20 mouse cellular contexts compared by ENCODE assay signal in the genomic region with DNA sequence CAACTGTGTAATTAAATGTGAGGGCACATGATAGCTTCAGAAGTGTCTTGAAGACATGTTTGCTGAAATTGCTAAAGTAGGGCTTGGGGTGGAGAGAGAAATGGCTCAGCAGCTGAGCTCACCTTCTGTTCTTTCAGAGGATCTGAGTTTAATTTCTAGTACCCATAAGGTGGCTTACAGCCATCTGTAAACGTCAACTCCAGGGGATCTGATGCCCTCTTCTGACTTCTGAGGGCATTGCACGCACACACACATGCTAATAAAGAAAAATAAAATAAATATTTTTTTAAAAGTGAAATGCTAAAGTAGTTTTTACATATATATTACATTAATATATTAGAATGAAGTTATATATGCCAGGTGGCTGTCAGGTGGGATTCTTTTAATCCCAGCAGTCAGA. TPM values are rescaled to one million over a fixed set of nuclear protein-coding genes. Genes with fewer than 3 reads are reported as not detected.
A peak's percentile ranks its signal among the peaks of the same experiment; 100 is the strongest.
DNase-seq lines count a peak whose midpoint lies in the region; ATAC-seq and TF ChIP-seq lines count a peak whose summit lies in the region.
"Had no signal": no experiment of that assay in that cellular context is flagged by ENCODE, and none has a peak within 500 bp of the region (broad histone marks: within the 10 kb centered on the region; RNA-seq: fewer than 3 reads in every experiment).

No protein-coding gene starts in this region.

- no peaks in the 10 kb centered on the region for H3K79me2 ChIP-seq in heart, adult 2 months (replicated peaks; ENCODE audit: control insufficient read depth, insufficient read depth, low read length)

- no peak for DNase-seq in heart, adult 2 months
- DNase-seq in heart, postnatal 14 days = no peak
- no peak for DNase-seq in liver, postnatal 0 days
- DNase-seq in liver, embryonic 11.5 days (ENCODE audit: low spot score) = no peak
- no peak for DNase-seq in frontal cortex, adult 2 months (ENCODE audit: extremely low spot score in 1 of 2, low spot score in 1 of 2)
- DNase-seq: adrenal gland, adult 2 months; cerebellum, postnatal 10 days; heart, adult 11 months; kidney, adult 8-10 months; lung, adult 2 months; thymus, postnatal 14 days had no signal

- TF ChIP-seq POLR2A in heart, adult 2 months (IDR thresholded peaks at IDR 0.05; ENCODE audit: insufficient read depth, low read depth, low read length) = no peak

- H3K4me3 ChIP-seq in heart, adult 2 months = no peak overlapping the region
- H3K4me3 ChIP-seq in liver, postnatal 0 days (ENCODE audit: low read depth, low read length) = no peak overlapping the region
- no peak overlapping the region for H3K4me3 ChIP-seq in liver, embryonic 11.5 days (ENCODE audit: low read depth, low read length)
- H3K4me3 ChIP-seq in E14TG2a.4 (replicated peaks; ENCODE audit: low read length) = no peak overlapping the region
- H3K4me3 ChIP-seq in intestine, postnatal 0 days (ENCODE audit: low read depth, low read length) = no peak overlapping the region
- H3K4me3 ChIP-seq: embryonic facial prominence, embryonic 12.5 days; hindbrain, embryonic 12.5 days; megakaryocyte, embryonic 14.5 days; neural tube, embryonic 15.5 days; stomach, embryonic 15.5 days had no signal

- no peaks in the 10 kb centered on the region for H3K9me3 ChIP-seq in liver, postnatal 0 days (ENCODE audit: low read length)
- H3K9me3 ChIP-seq in liver, embryonic 11.5 days (ENCODE audit: control insufficient read depth, low read length) = no peaks in the 10 kb centered on the region
- H3K9me3 ChIP-seq in E14TG2a.4 (ENCODE audit: low read length) = no peaks in the 10 kb centered on the region
- no peaks in the 10 kb centered on the region for H3K9me3 ChIP-seq in intestine, postnatal 0 days (ENCODE audit: control insufficient read depth)
- H3K9me3 ChIP-seq: embryonic facial prominence, embryonic 12.5 days; hindbrain, embryonic 12.5 days; megakaryocyte, embryonic 14.5 days; neural tube, embryonic 15.5 days; stomach, embryonic 15.5 days had no signal

- no peak overlapping the region for H3K9ac ChIP-seq in heart, adult 2 months (ENCODE audit: low read depth, low read length)
- H3K9ac ChIP-seq in liver, postnatal 0 days (replicated peaks) = no peak overlapping the region
- no peak overlapping the region for H3K9ac ChIP-seq in liver, embryonic 11.5 days (ENCODE audit: low read depth, low read length)
- H3K9ac ChIP-seq in intestine, postnatal 0 days (ENCODE audit: low read depth, low read length) = no peak overlapping the region
- H3K9ac ChIP-seq: embryonic facial prominence, embryonic 12.5 days; hindbrain, embryonic 12.5 days; neural tube, embryonic 15.5 days; stomach, embryonic 15.5 days had no signal

- no peak for TF ChIP-seq EP300 in heart, adult 2 months (IDR thresholded peaks at IDR 0.05; ENCODE audit: insufficient read depth, low read depth, low read length)
- no peak for TF ChIP-seq EP300 in liver, postnatal 0 days (IDR thresholded peaks at IDR 0.05; ENCODE audit: low read depth)

- peak; percentile 50 for TF ChIP-seq CTCF in heart, adult 2 months (IDR thresholded peaks at IDR 0.05)
- TF ChIP-seq CTCF in liver, postnatal 0 days (IDR thresholded peaks at IDR 0.05; ENCODE audit: low read depth) = peak; percentile 40
- TF ChIP-seq CTCF in E14TG2a.4 (conservative IDR thresholded peaks at IDR 0.05; ENCODE audit: low read length) = peak; percentile 51
- TF ChIP-seq CTCF in intestine, postnatal 0 days (IDR thresholded peaks at IDR 0.05; ENCODE audit: low read depth) = peak; percentile 59

- H3K27me3 ChIP-seq in heart, adult 2 months (ENCODE audit: control insufficient read depth, insufficient read depth, low read length) = peaks cover 8% of the 10 kb centered on the region
- peaks cover 18% of the 10 kb centered on the region for H3K27me3 ChIP-seq in liver, postnatal 0 days (ENCODE audit: insufficient read depth, low read length)
- H3K27me3 ChIP-seq in liver, embryonic 11.5 days (replicated peaks; ENCODE audit: control insufficient read depth, insufficient read depth, low read length) = peaks cover 27% of the 10 kb centered on the region
- H3K27me3 ChIP-seq in E14TG2a.4 (ENCODE audit: insufficient read depth, low read length) = peaks cover 25% of the 10 kb centered on the region
- peaks cover 13% of the 10 kb centered on the region for H3K27me3 ChIP-seq in intestine, postnatal 0 days (replicated peaks; ENCODE audit: control insufficient read depth, insufficient read depth, low read length)
- H3K27me3 ChIP-seq: neural tube, embryonic 15.5 days had no signal

- H3K4me1 ChIP-seq in heart, adult 2 months (ENCODE audit: control insufficient read depth, insufficient read depth, low read length) = no peaks in the 10 kb centered on the region
- no peaks in the 10 kb centered on the region for H3K4me1 ChIP-seq in liver, postnatal 0 days (ENCODE audit: insufficient read depth)
- 0 out of 2 replicates have a peak, but pooled peaks cover 3% of the 10 kb centered on the region for H3K4me1 ChIP-seq in liver, embryonic 11.5 days (replicated peaks; ENCODE audit: control insufficient read depth, insufficient read depth, low read length)
- H3K4me1 ChIP-seq in E14TG2a.4 (replicated peaks; ENCODE audit: low read depth, low read length) = peaks cover 12% of the 10 kb centered on the region
- no peaks in the 10 kb centered on the region for H3K4me1 ChIP-seq in intestine, postnatal 0 days (replicated peaks; ENCODE audit: control insufficient read depth, insufficient read depth, low read length)

- no peaks in the 10 kb centered on the region for H3K36me3 ChIP-seq in heart, adult 2 months (ENCODE audit: control insufficient read depth, insufficient read depth, low read length)
- no peaks in the 10 kb centered on the region for H3K36me3 ChIP-seq in liver, postnatal 0 days (replicated peaks; ENCODE audit: insufficient read depth, low read length)
- H3K36me3 ChIP-seq in liver, embryonic 11.5 days (ENCODE audit: control insufficient read depth, insufficient read depth, low read length) = no peaks in the 10 kb centered on the region
- H3K36me3 ChIP-seq in E14TG2a.4 (ENCODE audit: insufficient read depth, low read length) = no peaks in the 10 kb centered on the region
- H3K36me3 ChIP-seq in intestine, postnatal 0 days (ENCODE audit: control insufficient read depth, insufficient read depth) = no peaks in the 10 kb centered on the region
- H3K36me3 ChIP-seq: embryonic facial prominence, embryonic 12.5 days; hindbrain, embryonic 12.5 days; neural tube, embryonic 15.5 days; stomach, embryonic 15.5 days had no signal

- intact Hi-C loops in heart, adult 2 months (cut with DNase I) = no loop called here
- intact Hi-C loops in heart, postnatal 14 days (cut with DNase I) = no loop called here

- H3K4me2 ChIP-seq in liver, postnatal 0 days (ENCODE audit: low read depth, low read length) = no peak overlapping the region
- no peak overlapping the region for H3K4me2 ChIP-seq in liver, embryonic 11.5 days
- no peak overlapping the region for H3K4me2 ChIP-seq in intestine, postnatal 0 days (replicated peaks; ENCODE audit: low read depth)
- H3K4me2 ChIP-seq: embryonic facial prominence, embryonic 12.5 days; hindbrain, embryonic 12.5 days; neural tube, embryonic 15.5 days; stomach, embryonic 15.5 days had no signal

- no peak overlapping the region for H3K27ac ChIP-seq in heart, adult 2 months
- H3K27ac ChIP-seq in liver, postnatal 0 days (ENCODE audit: low read depth) = no peak overlapping the region
- H3K27ac ChIP-seq in liver, embryonic 11.5 days (ENCODE audit: low read depth, low read length) = no peak overlapping the region
- H3K27ac ChIP-seq in intestine, postnatal 0 days (ENCODE audit: low read depth, low read length) = no peak overlapping the region
- H3K27ac ChIP-seq: embryonic facial prominence, embryonic 12.5 days; hindbrain, embryonic 12.5 days; neural tube, embryonic 15.5 days; stomach, embryonic 15.5 days had no signal

- no peak for ATAC-seq in liver, postnatal 0 days
- no peak for ATAC-seq in liver, embryonic 11.5 days (replicated peaks; ENCODE audit: low FRiP score)
- no peak for ATAC-seq in intestine, postnatal 0 days
- ATAC-seq in cerebellum, adult (ENCODE audit: insufficient number of reproducible peaks, low FRiP score, low TSS enrichment) = no peak

- WGBS in heart, adult 2 months = 43% methylated on average over 2 of the region's 2 CpGs
- 30% methylated on average over 2 of the region's 2 CpGs for WGBS in liver, postnatal 0 days (ENCODE audit: insufficient replicate concordance)
- WGBS in liver, embryonic 11.5 days = 12% methylated on average over 2 of the region's 2 CpGs
- 23% methylated on average over 2 of the region's 2 CpGs for WGBS in intestine, postnatal 0 days

RNA-seq across cellular contexts. Expression of gene Pcnx2, which starts 3.0 kb away (rescaled TPM):
- under 1 TPM; 0.34 to 0.36 TPM for total RNA-seq in heart, adult 2 months (2021)
- polyA plus RNA-seq in heart, adult 2 months (2012; rRNA removed) = 0.79 and 0.86 TPM in 2 replicates
- under 1 TPM; 0.61 to 0.88 TPM for total RNA-seq in heart, postnatal 14 days (2021)
- 0.04 and 0.05 TPM in 2 replicates for polyA plus RNA-seq in liver, postnatal 0 days (2015; fragmentation: Nextera tagmentation; extraction: Ambion mirVana)
- polyA plus RNA-seq in liver, embryonic 11.5 days (2014; fragmentation: Nextera tagmentation; extraction: Ambion mirVana) = 0.47 and 0.67 TPM in 2 replicates
- 0.04 and 0.29 TPM in 2 replicates for polyA plus RNA-seq in intestine, postnatal 0 days (2015; fragmentation: Nextera tagmentation; extraction: Ambion mirVana)
- 45.5 and 47.8 TPM in 2 replicates for polyA plus RNA-seq in frontal cortex, adult 2 months (2012; rRNA removed)
- polyA plus RNA-seq: limb, embryonic 11.5 days had no signal

RNA-seq across cellular contexts. Expression of gene Map3k21, which starts 9.1 kb away (rescaled TPM):
- total RNA-seq in heart, adult 2 months (2021) = 1 to 10 TPM in 1 of 2 experiments, under 1 TPM in 1; 0.66 to 1.1 TPM
- 0.50 and 0.51 TPM in 2 replicates for polyA plus RNA-seq in heart, adult 2 months (2012; rRNA removed)
- total RNA-seq in heart, postnatal 14 days (2021) = under 1 TPM; 0.24 to 0.36 TPM
- 0.39 and 0.56 TPM in 2 replicates for polyA plus RNA-seq in liver, postnatal 0 days (2015; fragmentation: Nextera tagmentation; extraction: Ambion mirVana)
- polyA plus RNA-seq in liver, embryonic 11.5 days (2014; fragmentation: Nextera tagmentation; extraction: Ambion mirVana) = 0.07 and 0.14 TPM in 2 replicates
- 4.5 and 5.1 TPM in 2 replicates for polyA plus RNA-seq in intestine, postnatal 0 days (2015; fragmentation: Nextera tagmentation; extraction: Ambion mirVana)
- 1.4 and 1.5 TPM in 2 replicates for polyA plus RNA-seq in frontal cortex, adult 2 months (2012; rRNA removed)
- polyA plus RNA-seq: limb, embryonic 11.5 days had no signal

Comparison
In these comparisons a context has a peak if more than half of its experiments do, and no peak if none do; other contexts are left out.
1. RNA of gene Pcnx2, which starts 3.0 kb away (polyA plus RNA-seq): 45.5 to 47.8 TPM in frontal cortex, adult 2 months; 0.79 to 0.86 TPM in heart, adult 2 months, 0.47 to 0.67 TPM in liver, embryonic 11.5 days, 0.04 to 0.29 TPM in intestine, postnatal 0 days and 0.04 to 0.05 TPM in liver, postnatal 0 days; every median in the first group is over 10 times any median in the second.
2. Peak in every context shown above with its lines, with median percentiles within 50 percentile points of each other: CTCF ChIP-seq.